In the genomic region with DNA sequence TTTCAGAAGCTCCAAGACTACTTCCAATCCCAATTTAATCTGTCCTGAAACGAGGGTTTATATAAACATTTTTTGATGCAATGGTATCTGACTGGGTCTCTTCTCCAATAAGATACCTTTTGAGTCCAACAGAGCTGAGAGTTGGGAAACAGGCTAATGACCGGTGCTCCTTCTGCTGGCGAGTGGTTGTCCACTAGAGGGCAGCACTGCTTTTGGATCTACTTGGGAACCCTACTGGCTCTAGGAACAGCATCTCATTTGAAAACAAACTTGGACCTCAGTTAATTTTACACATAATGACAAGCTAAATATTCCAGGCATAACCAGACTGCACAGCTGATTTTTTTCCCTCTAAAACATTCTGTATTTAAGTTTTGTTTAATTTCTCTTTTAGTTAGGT, we compare ENCODE assay signal across 9 mouse cellular contexts.
DNase-seq lines count a peak whose midpoint lies in the region; ATAC-seq and TF ChIP-seq lines count a peak whose summit lies in the region.
"Had no signal": no experiment of that assay in that cellular context is flagged by ENCODE, and none has a peak within 500 bp of the region (broad histone marks: within the 10 kb centered on the region; RNA-seq: fewer than 3 reads in every experiment).

No protein-coding gene starts in this region.

- TF ChIP-seq RAD21 in MEL (IDR thresholded peaks at IDR 0.05; ENCODE audit: low read depth, low read length), result peak; percentile 76

- no peak overlapping the region for H3K4me2 ChIP-seq in heart, embryonic 16.5 days (ENCODE audit: low read depth, low read length)
- H3K4me2 ChIP-seq in lung, postnatal 0 days (replicated peaks; ENCODE audit: low read depth, low read length), result no peak overlapping the region
- H3K4me2 ChIP-seq: lung, embryonic 15.5 days had no signal

- TF ChIP-seq POLR2A in MEL (IDR thresholded peaks at IDR 0.05; ENCODE audit: control insufficient read depth in 1 of 2, insufficient read depth in 1 of 2, low read depth in 1 of 2, low read length in 2 of 2, poor library complexity in 1 of 2), result no peak

- peak; percentile 70 for DNase-seq in MEL (ENCODE audit: low read depth, low spot score)
- peak; percentile 88 for DNase-seq in brain, adult 2 months (ENCODE audit: low read depth, low spot score)
- DNase-seq in kidney, postnatal 36 days, result peak; percentile 77 to 90
- peak; percentile 83 for DNase-seq in lung, postnatal 0 days (ENCODE audit: low spot score)
- peak; percentile 73 for DNase-seq in retina, postnatal 7 days (ENCODE audit: low read depth, low spot score)
- DNase-seq in urinary bladder, postnatal 25 days (ENCODE audit: low spot score), result peak; percentile 81

- peaks cover 2 to 7% of the 10 kb centered on the region in 2 experiments; a peak in 3 of 4 replicates for H3K4me1 ChIP-seq in MEL (ENCODE audit: control insufficient read depth in 1 of 2, insufficient read depth in 2 of 2, low read length in 2 of 2)
- H3K4me1 ChIP-seq in heart, embryonic 16.5 days (ENCODE audit: control insufficient read depth, insufficient read depth, low read length), result no peaks in the 10 kb centered on the region
- no peaks in the 10 kb centered on the region for H3K4me1 ChIP-seq in lung, postnatal 0 days (ENCODE audit: insufficient read depth, low read depth, low read length)

- peak; percentile 84 to 90 (median 88) for TF ChIP-seq CTCF in MEL (IDR thresholded peaks at IDR 0.05 in 2 of 3, conservative IDR thresholded peaks at IDR 0.05 in 1 of 3; ENCODE audit: control insufficient read depth in 1 of 3, insufficient read depth in 1 of 3, low read depth in 2 of 3, low read length in 3 of 3, poor library complexity in 1 of 3, severe bottlenecking in 1 of 3)
- TF ChIP-seq CTCF in lung, postnatal 0 days (IDR thresholded peaks at IDR 0.05), result peak; percentile 93

- ATAC-seq in erythroid progenitor cell, adult 5-6 weeks (replicated peaks; ENCODE audit: low FRiP score, poor library complexity, severe bottlenecking), result peak; percentile 81
- ATAC-seq in heart, embryonic 16.5 days (replicated peaks; ENCODE audit: extremely low read depth, insufficient read depth, low FRiP score), result 0 out of 2 replicates have a peak, but pooled peaks have one; percentile 37
- peak; percentile 58 for ATAC-seq in lung, postnatal 0 days

- no peaks in the 10 kb centered on the region for H3K9me3 ChIP-seq in MEL (replicated peaks; ENCODE audit: insufficient read depth, low read length)
- H3K9me3 ChIP-seq in heart, embryonic 16.5 days (replicated peaks; ENCODE audit: control insufficient read depth, low read length), result no peaks in the 10 kb centered on the region
- H3K9me3 ChIP-seq in lung, postnatal 0 days (ENCODE audit: low read length), result no peaks in the 10 kb centered on the region
- H3K9me3 ChIP-seq: lung, embryonic 15.5 days had no signal

- no peak overlapping the region for H3K9ac ChIP-seq in MEL (ENCODE audit: control insufficient read depth, low read depth, low read length, poor library complexity, severe bottlenecking)
- H3K9ac ChIP-seq in heart, embryonic 16.5 days (ENCODE audit: low read length), result no peak overlapping the region
- H3K9ac ChIP-seq in lung, postnatal 0 days (replicated peaks; ENCODE audit: low read depth), result no peak overlapping the region
- H3K9ac ChIP-seq: lung, embryonic 15.5 days had no signal

- 2% methylated on average over 3 of the region's 3 CpGs for WGBS in heart, embryonic 16.5 days
- WGBS in lung, postnatal 0 days, result 2% methylated on average over 3 of the region's 3 CpGs

- H3K79me2 ChIP-seq in MEL (ENCODE audit: control insufficient read depth, insufficient read depth, low read length, poor library complexity), result no peaks in the 10 kb centered on the region

- peaks cover 0 to 5% of the 10 kb centered on the region in 2 experiments; a peak in 2 of 4 replicates for H3K36me3 ChIP-seq in MEL (ENCODE audit: control insufficient read depth in 1 of 2, insufficient read depth in 2 of 2, low read length in 2 of 2)
- H3K36me3 ChIP-seq in heart, embryonic 16.5 days (ENCODE audit: control insufficient read depth, insufficient read depth), result no peaks in the 10 kb centered on the region
- H3K36me3 ChIP-seq in lung, postnatal 0 days (ENCODE audit: insufficient read depth, low read length), result no peaks in the 10 kb centered on the region
- H3K36me3 ChIP-seq: lung, embryonic 15.5 days had no signal

- H3K27me3 ChIP-seq in MEL (ENCODE audit: control insufficient read depth in 1 of 2, insufficient read depth in 2 of 2, low read length in 2 of 2), result no peaks in the 10 kb centered on the region
- no peaks in the 10 kb centered on the region for H3K27me3 ChIP-seq in heart, embryonic 16.5 days (ENCODE audit: control insufficient read depth, insufficient read depth, low read length)
- no peaks in the 10 kb centered on the region for H3K27me3 ChIP-seq in lung, postnatal 0 days (replicated peaks; ENCODE audit: insufficient read depth, low read length)
- H3K27me3 ChIP-seq: lung, embryonic 15.5 days had no signal

- H3K27ac ChIP-seq in MEL (ENCODE audit: control insufficient read depth, low read depth, low read length), result no peak overlapping the region
- H3K27ac ChIP-seq in heart, embryonic 16.5 days (ENCODE audit: low read length), result no peak overlapping the region
- H3K27ac ChIP-seq in lung, postnatal 0 days (ENCODE audit: low read length), result no peak overlapping the region
- H3K27ac ChIP-seq: lung, embryonic 15.5 days had no signal

- H3K4me3 ChIP-seq in MEL (ENCODE audit: control insufficient read depth in 1 of 2, insufficient read depth in 1 of 2, low read depth in 2 of 2, low read length in 2 of 2), result no peak overlapping the region
- H3K4me3 ChIP-seq in heart, embryonic 16.5 days (ENCODE audit: low read length), result no peak overlapping the region
- no peak overlapping the region for H3K4me3 ChIP-seq in lung, postnatal 0 days (ENCODE audit: low read depth, low read length)
- H3K4me3 ChIP-seq: lung, embryonic 15.5 days had no signal

- TF ChIP-seq EP300 in MEL (IDR thresholded peaks at IDR 0.05; ENCODE audit: low read depth in 1 of 2, low read length in 2 of 2), result no peak
- no peak for TF ChIP-seq EP300 in lung, postnatal 0 days (IDR thresholded peaks at IDR 0.05)

TF ChIP-seq in MEL, 35 proteins besides CTCF, POLR2A, EP300 and RAD21:
- TF ChIP-seq ZC3H11A (IDR thresholded peaks at IDR 0.05; ENCODE audit: low read depth, low read length) (peak; percentile 59), SMC3 (IDR thresholded peaks at IDR 0.05; ENCODE audit: low read depth, low read length) (peak; percentile 86), MAZ (IDR thresholded peaks at IDR 0.05; ENCODE audit: low read depth, low read length) (no peak), MYC (IDR thresholded peaks at IDR 0.05; ENCODE audit: low read depth, low read length) (no peak)
